Mouse (Mus musculus): ENCODE measurements around the gene Fgf6. TPM values are rescaled to one million over a fixed set of nuclear protein-coding genes. Genes with fewer than 3 reads are reported as not detected.

Fgf6 gene
- not detected for total RNA-seq (2023)

DNA sequence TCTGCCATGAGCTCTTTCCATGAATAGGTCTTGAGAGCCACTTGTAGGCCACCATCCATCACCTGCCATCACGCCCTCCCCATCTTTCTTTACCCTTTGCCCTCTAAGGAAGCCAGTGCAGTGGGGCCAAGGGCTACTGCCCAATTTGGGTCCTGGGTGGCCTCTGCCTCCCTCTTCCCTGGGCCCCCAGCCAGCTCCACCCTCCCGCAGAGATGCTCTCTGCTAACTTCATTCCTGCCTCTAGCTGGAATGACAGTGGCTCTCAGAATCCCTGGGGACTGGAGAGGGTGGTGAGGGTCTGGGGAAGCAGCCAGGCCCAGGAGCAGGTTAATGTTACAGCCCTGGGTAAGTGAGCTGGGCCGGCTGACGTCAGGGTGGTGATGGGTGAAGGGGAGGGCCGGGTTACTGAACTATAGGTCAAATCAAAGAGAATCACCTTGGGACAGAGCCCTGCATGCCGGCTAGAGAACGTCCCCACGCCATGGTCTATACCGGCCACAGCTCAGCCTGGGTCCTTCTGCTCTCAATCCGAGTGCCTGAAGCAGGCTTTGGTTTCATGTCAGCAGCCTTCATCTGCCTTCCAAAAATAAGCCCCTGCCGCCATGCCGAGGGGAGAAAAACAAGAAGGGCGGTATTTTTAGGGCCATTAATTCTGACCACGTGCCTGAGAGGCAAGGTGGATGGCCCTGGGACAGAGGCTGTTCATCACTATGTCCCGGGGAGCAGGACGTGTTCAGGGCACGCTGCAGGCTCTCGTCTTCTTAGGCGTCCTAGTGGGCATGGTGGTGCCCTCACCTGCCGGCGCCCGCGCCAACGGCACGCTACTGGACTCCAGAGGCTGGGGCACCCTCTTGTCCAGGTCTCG lies at the start of gene Fgf6:
Gene Fgf6 (plus strand): TSS at position 681 of the 865 bp plus-strand sequence.

DNA sequence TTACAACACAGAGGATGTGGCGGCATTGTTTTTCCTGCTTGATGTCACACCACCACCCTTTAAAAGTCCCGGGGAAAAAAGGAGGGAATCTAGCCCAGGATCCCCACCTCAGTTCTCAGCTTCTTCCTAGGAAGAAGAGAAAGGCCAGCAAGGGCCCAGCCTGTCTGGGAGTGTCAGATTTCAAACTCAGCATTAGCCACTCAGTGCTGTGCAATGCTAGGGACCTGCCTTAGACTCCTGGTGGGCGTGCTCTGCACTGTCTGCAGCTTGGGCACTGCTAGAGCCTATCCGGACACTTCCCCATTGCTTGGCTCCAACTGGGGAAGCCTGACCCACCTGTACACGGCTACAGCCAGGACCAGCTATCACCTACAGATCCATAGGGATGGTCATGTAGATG lies 57.4 kb downstream of the Fgf6 start, which contains the start of gene Fgf23:
Gene Fgf23 (plus strand): TSS at position 86 of the 400 bp plus-strand sequence.

Other genes starting within 250 kb of the Fgf6 start
- gene Ndufa9, start 166.4 kb upstream of the Fgf6 start, total RNA-seq (2023) = 70.6 TPM
- gene Akap3, start 162.5 kb upstream of the Fgf6 start, total RNA-seq (2023) = not detected
- 2.0 TPM for gene Dyrk4, start 93.7 kb upstream of the Fgf6 start, total RNA-seq (2023)
- 2.9 TPM for gene Rad51ap1, start 76.0 kb upstream of the Fgf6 start, total RNA-seq (2023)
- gene D6Wsu163e, start 75.6 kb upstream of the Fgf6 start, total RNA-seq (2023) = 23.3 TPM
- gene Fgf23, start 57.3 kb downstream of the Fgf6 start, total RNA-seq (2023) = not detected
- gene Tigar, start 94.0 kb downstream of the Fgf6 start, total RNA-seq (2023) = 6.4 TPM
- gene Ccnd2, start 136.6 kb downstream of the Fgf6 start, total RNA-seq (2023) = 332 TPM